Mouse (Mus musculus): ENCODE data around the gene Rnf121.

- TF ChIP-seq CTCF (IDR thresholded peaks at IDR 0.05; ENCODE audit: borderline replicate concordance, extremely low read depth, insufficient read depth, insufficient read length): no peak
- TF ChIP-seq POLR2A (IDR thresholded peaks at IDR 0.05; ENCODE audit: borderline replicate concordance, extremely low read depth, insufficient read depth, insufficient read length, poor library complexity, severe bottlenecking): no peak
Measured at GRCm38 (mm10) chr7:102017452-102017851, 47.8 kb downstream of the Rnf121 start.
